Mouse (Mus musculus) spleen, adult 2 months (tissue): ENCODE results near the gene Pou2f3. TPM values are rescaled to one million over a fixed set of nuclear protein-coding genes. Genes with fewer than 3 reads are reported as not detected.
A peak's percentile ranks its signal among the peaks of the same experiment; 100 is the strongest.

Experiments used
- DNase-seq, 2 experiments: peaks; one replicate each; pipeline versions ENCODE4 v3.0.0 to v3.0.0-alpha.2; 2012 to 2021; ENCODE audit warnings: low spot score in 2 of 2, low read depth in 1 of 2
- H3K27ac ChIP-seq: fragments of 200-500 bp; 2 replicates; pipeline ENCODE4 v1.5.1; 2012; ENCODE audit warnings: low read length, inconsistent platforms; ENCODE audit not compliant: insufficient read depth
- H3K27me3 ChIP-seq: fragments of 200-500 bp; 2 replicates; pipeline ENCODE4 v1.6.1; 2012; ENCODE audit warnings: mild to moderate bottlenecking, moderate library complexity, low read length, inconsistent platforms; ENCODE audit not compliant: control insufficient read depth, insufficient read depth
- H3K36me3 ChIP-seq: fragments of 200-500 bp; 2 replicates; pipeline ENCODE4 v1.6.1; 2012; ENCODE audit warnings: mild to moderate bottlenecking, low read length, inconsistent platforms; ENCODE audit not compliant: control insufficient read depth, insufficient read depth
- H3K4me1 ChIP-seq: fragments of 200-500 bp; 2 replicates; pipeline ENCODE4 v1.6.1; 2011; ENCODE audit warnings: inconsistent platforms; ENCODE audit not compliant: control insufficient read depth, insufficient read depth, insufficient read length
- H3K4me3 ChIP-seq: fragments of 200-500 bp; 2 replicates; pipeline ENCODE4 v1.5.1; 2011; ENCODE audit warnings: mild to moderate bottlenecking, inconsistent platforms; ENCODE audit not compliant: insufficient read depth, insufficient read length; ENCODE audit errors: extremely low read depth
- CTCF ChIP-seq: fragments of 200-500 bp; IDR thresholded peaks from 2 replicates; pipeline ENCODE4 v1.5.1; 2011; ENCODE audit warnings: mild to moderate bottlenecking, inconsistent platforms; ENCODE audit not compliant: insufficient read depth, insufficient read length, insufficient replicate concordance; ENCODE audit errors: extremely low read depth
- POLR2A ChIP-seq: fragments of 200-500 bp; IDR thresholded peaks from 2 replicates; pipeline ENCODE4 v1.6.1; 2011; ENCODE audit warnings: low read depth, low read length, inconsistent platforms
- WGBS: fragments of 180-500 bp; shearing (Covaris S2); methylation state at CpG from one replicate; pipeline ENCODE4 v1.1.7; 2018; 5-methylcytosine and 5-hydroxymethylcytosine counted together
- polyA plus RNA-seq: library from polyadenylated mRNA; depleted of rRNA; stranded (reverse); fragments of >200 nt; gene quantifications from 2 replicates; pipeline ENCODE4 v1.2.3, GENCODE M21; 2012

Pou2f3 gene
- polyA plus RNA-seq, 1 experiment = not detected

- DNase-seq = no peak
- no peak overlapping the region for H3K27ac ChIP-seq
- H3K4me3 ChIP-seq = no peak overlapping the region
- TF ChIP-seq CTCF = no peak
- no peak for TF ChIP-seq POLR2A
- H3K4me1 ChIP-seq = peaks cover 4% of the 10 kb centered on the region; the same call in 1 of the 2 replicates
- H3K27me3 ChIP-seq = peaks cover 7% of the 10 kb centered on the region; the same call in 1 of the 2 replicates
- H3K36me3 ChIP-seq = no peaks in the 10 kb centered on the region
- WGBS = 90% methylated on average over 4 of the region's 4 CpGs
Measured at GRCm38 (mm10) chr9:43114833-43115232, 95.3 kb downstream of the Pou2f3 start.

GRCm38 (mm10) chr9:43110286-43110980 is 99.7 kb downstream of the Pou2f3 start:
- no peaks in the 10 kb centered on the region for H3K4me1 ChIP-seq
- peaks cover 6% of the 10 kb centered on the region for H3K27me3 ChIP-seq
- 88% methylated on average over 8 of the region's 8 CpGs for WGBS
- no peak for DNase-seq
- no peak overlapping the region for H3K27ac ChIP-seq
- no peaks in the 10 kb centered on the region for H3K36me3 ChIP-seq
- TF ChIP-seq POLR2A (no peak), CTCF (no peak)
- H3K4me3 ChIP-seq = no peak overlapping the region

- Histone ChIP-seq H3K27me3 (peaks cover 7% of the 10 kb centered on the region), H3K27ac (no peak overlapping the region), H3K4me3 (no peak overlapping the region), H3K4me1 (no peaks in the 10 kb centered on the region), H3K36me3 (no peaks in the 10 kb centered on the region)
- DNase-seq = no peak
- TF ChIP-seq CTCF (no peak), POLR2A (no peak)
- WGBS = 82% methylated on average over 7 of the region's 7 CpGs
Measured at GRCm38 (mm10) chr9:43109125-43109524, 101.0 kb downstream of the Pou2f3 start.

GRCm38 (mm10) chr9:43108721-43109120 is 101.4 kb downstream of the Pou2f3 start:
- no peaks in the 10 kb centered on the region for H3K36me3 ChIP-seq
- WGBS = 85% methylated on average over 3 of the region's 3 CpGs
- no peaks in the 10 kb centered on the region; the same call in 1 of the 2 replicates for H3K4me1 ChIP-seq
- DNase-seq = no peak
- peaks cover 7% of the 10 kb centered on the region for H3K27me3 ChIP-seq
- no peak overlapping the region for H3K27ac ChIP-seq
- no peak overlapping the region for H3K4me3 ChIP-seq
- no peak for TF ChIP-seq POLR2A
- no peak for TF ChIP-seq CTCF

GRCm38 (mm10) chr9:43108081-43108480 is 102.1 kb downstream of the Pou2f3 start:
- peaks cover 7% of the 10 kb centered on the region for H3K27me3 ChIP-seq
- 91% methylated on average over 1 of the region's 1 CpGs for WGBS

GRCm38 (mm10) chr9:43107555-43107954 is 102.6 kb downstream of the Pou2f3 start:
- WGBS = 42% methylated on average over 5 of the region's 5 CpGs
- DNase-seq = no peak
- Histone ChIP-seq H3K27ac (no peak overlapping the region), H3K27me3 (peaks cover 7% of the 10 kb centered on the region), H3K4me3 (no peak overlapping the region), H3K36me3 (no peaks in the 10 kb centered on the region), H3K4me1 (no peaks in the 10 kb centered on the region; the same call in 1 of the 2 replicates)
- TF ChIP-seq POLR2A (no peak), CTCF (no peak)

More at GRCm38 (mm10) chr9:43108081-43108480, 102.1 kb downstream of the Pou2f3 start:
- H3K4me1 ChIP-seq = no peaks in the 10 kb centered on the region; the same call in 1 of the 2 replicates
- no peak for DNase-seq
- no peak for TF ChIP-seq CTCF
- TF ChIP-seq POLR2A = no peak
- H3K4me3 ChIP-seq = no peak overlapping the region
- no peak overlapping the region for H3K27ac ChIP-seq
- H3K36me3 ChIP-seq = no peaks in the 10 kb centered on the region

- Histone ChIP-seq H3K27ac (peak within 1 kb of the TSS; percentile 64), H3K27me3 (peaks cover 7% of the 10 kb centered on the region), H3K4me3 (peak within 1 kb of the TSS; percentile 67), H3K4me1 (no peaks in the 10 kb centered on the region; the same call in 1 of the 2 replicates), H3K36me3 (no peaks in the 10 kb centered on the region)
- WGBS = 36% methylated on average over 10 of the region's 10 CpGs
- TF ChIP-seq CTCF (no peak), POLR2A (no peak)
- no peak for DNase-seq
Measured at GRCm38 (mm10) chr9:43107187-43107517, 103.0 kb downstream of the Pou2f3 start, which contains the start of gene Arhgef12. Arhgef12 (minus strand) TSS chr9:43107239.
